Comparison of ENCODE assay signal across 10 mouse cellular contexts in the genomic region with DNA sequence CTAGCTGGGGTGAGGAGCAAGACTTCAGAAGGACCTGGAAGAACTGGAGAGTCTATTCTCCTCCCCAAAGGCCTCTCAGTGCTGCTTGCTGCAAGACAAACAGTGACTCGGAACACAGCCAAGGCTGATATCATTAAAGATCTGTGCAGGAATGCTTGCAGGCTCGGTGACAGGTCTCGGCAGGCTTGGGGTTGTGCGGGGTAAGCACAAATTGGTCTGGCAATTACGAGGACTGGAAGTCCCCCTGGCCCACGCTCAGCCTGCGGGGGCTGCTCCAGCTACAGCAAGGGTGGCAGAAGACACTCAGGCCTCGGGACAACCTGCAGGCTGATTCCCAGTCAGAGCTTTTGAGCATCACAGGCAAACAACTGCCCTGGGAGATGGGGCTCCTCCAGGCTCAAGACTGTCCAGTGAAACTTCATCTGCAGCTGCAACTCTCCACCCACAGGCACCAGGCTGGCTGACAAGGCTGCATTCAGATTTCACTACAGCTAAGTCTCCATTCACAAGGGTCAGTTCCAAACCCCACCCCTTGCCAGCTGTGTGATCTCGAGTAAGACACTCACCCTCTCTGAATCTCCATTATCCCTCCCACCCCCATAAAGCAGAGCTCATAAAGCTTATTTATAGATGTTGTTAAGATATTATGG. TPM values are rescaled to one million over a fixed set of nuclear protein-coding genes. Genes with fewer than 3 reads are reported as not detected.
DNase-seq lines count a peak whose midpoint lies in the region; ATAC-seq lines count a peak whose summit lies in the region.
"Had no signal": no experiment of that assay in that cellular context is flagged by ENCODE, and none has a peak within 500 bp of the region (broad histone marks: within the 10 kb centered on the region; RNA-seq: fewer than 3 reads in every experiment).

No protein-coding gene starts in this region.

- ATAC-seq in forebrain, embryonic 14.5 days, result no peak; the same call in 1 of the 2 replicates

- H3K27ac ChIP-seq in forebrain, embryonic 14.5 days (ENCODE audit: low read depth, low read length), result peak overlapping the region; percentile 16; the same call in 1 of the 2 replicates
- no peak overlapping the region for H3K27ac ChIP-seq in forebrain, embryonic 10.5 days

- no peaks in the 10 kb centered on the region for H3K27me3 ChIP-seq in forebrain, embryonic 14.5 days (replicated peaks; ENCODE audit: control insufficient read depth, insufficient read depth, low read length)
- H3K27me3 ChIP-seq in forebrain, embryonic 10.5 days (ENCODE audit: poor library complexity, severe bottlenecking), result peaks cover 13% of the 10 kb centered on the region

- H3K9ac ChIP-seq in forebrain, embryonic 14.5 days (ENCODE audit: low read length), result peak overlapping the region; percentile 32; the same call in 1 of the 2 replicates

- no peak overlapping the region for H3K4me2 ChIP-seq in forebrain, embryonic 14.5 days (ENCODE audit: low read length)

- intact Hi-C loops in left cerebral cortex, postnatal 4 days (cut with DNase I), result no loop called here

- H3K9me3 ChIP-seq in forebrain, embryonic 14.5 days (replicated peaks; ENCODE audit: control insufficient read depth, low read length), result no peaks in the 10 kb centered on the region
- H3K9me3 ChIP-seq in forebrain, embryonic 10.5 days, result no peaks in the 10 kb centered on the region

- no peaks in the 10 kb centered on the region for H3K36me3 ChIP-seq in forebrain, embryonic 14.5 days (ENCODE audit: control insufficient read depth, insufficient read depth, low read length)
- H3K36me3 ChIP-seq in forebrain, embryonic 10.5 days (replicated peaks), result no peaks in the 10 kb centered on the region

- peak; percentile 81 for DNase-seq in forebrain, embryonic 14.5 days (ENCODE audit: low spot score)
- DNase-seq in forebrain, embryonic 10.5 days (ENCODE audit: extremely low spot score, low spot score), result no peak
- DNase-seq in urinary bladder, adult 18-20 months (ENCODE audit: low spot score in 2 of 2), result peak; percentile 53 to 72
- no peak for DNase-seq in urinary bladder, postnatal 10 days (ENCODE audit: low spot score)
- peak; percentile 72 for DNase-seq in lung, postnatal 10 days
- no peak for DNase-seq in left cerebral cortex, postnatal 4 days
- DNase-seq in thymus, postnatal 4 days, result no peak
- DNase-seq in ovary, adult 18-20 months (ENCODE audit: low spot score), result no peak

- peaks cover 11% of the 10 kb centered on the region for H3K4me1 ChIP-seq in forebrain, embryonic 14.5 days (ENCODE audit: control insufficient read depth, insufficient read depth, low read length)
- peaks cover 30% of the 10 kb centered on the region for H3K4me1 ChIP-seq in forebrain, embryonic 10.5 days

- H3K4me3 ChIP-seq in forebrain, embryonic 14.5 days (ENCODE audit: low read depth, low read length), result no peak overlapping the region
- no peak overlapping the region for H3K4me3 ChIP-seq in forebrain, embryonic 10.5 days

- 32% methylated on average over 9 of the region's 9 CpGs for WGBS in forebrain, embryonic 14.5 days
- WGBS in forebrain, embryonic 10.5 days, result 67% methylated on average over 9 of the region's 9 CpGs

RNA-seq across cellular contexts. Expression of a gene that starts 31.0 kb away (rescaled TPM):
- 22.1 and 27.9 TPM in 2 replicates for polyA plus RNA-seq in forebrain, embryonic 14.5 days (2014; fragmentation: Nextera tagmentation; extraction: Ambion mirVana)
- 0.65 and 1.4 TPM in 2 replicates for polyA plus RNA-seq in forebrain, embryonic 10.5 days (2016; fragmentation: Nextera tagmentation; extraction: Ambion mirVana)
- total RNA-seq in left cerebral cortex, postnatal 4 days (2021), result 100 to 1,000 TPM; 130 to 156 TPM
- total RNA-seq: common myeloid progenitor, adult 5-6 weeks; megakaryocyte-erythroid progenitor cell, adult 5-6 weeks had no signal

Comparison
In these comparisons a context has a peak if more than half of its experiments do, and no peak if none do; other contexts are left out.
1. DNase-seq: peak in forebrain, embryonic 14.5 days (single experiment), urinary bladder, adult 18-20 months (2 of 2) and lung, postnatal 10 days (single experiment); none in forebrain, embryonic 10.5 days (single experiment), urinary bladder, postnatal 10 days (single experiment), left cerebral cortex, postnatal 4 days (single experiment), thymus, postnatal 4 days (single experiment) and ovary, adult 18-20 months (single experiment).